Mouse (Mus musculus) kidney, adult 2 months (tissue): Measurements from ENCODE around the gene Hs3st5. TPM values are rescaled to one million over a fixed set of nuclear protein-coding genes. Genes with fewer than 3 reads are reported as not detected.

ENCODE experiments used
- DNase-seq: peaks from one replicate; pipeline ENCODE4 v3.0.0; 2021
- H3K27ac ChIP-seq: fragments of 200-500 bp; 2 replicates; pipeline ENCODE4 v1.5.1; 2012; ENCODE audit warnings: low read depth, low read length, control low read depth, inconsistent platforms; ENCODE audit not compliant: insufficient read depth
- H3K27me3 ChIP-seq: fragments of 200-500 bp; replicated peaks from 2 replicates; pipeline ENCODE4 v1.6.1; 2012; ENCODE audit warnings: mild to moderate bottlenecking, moderate library complexity, low read length, inconsistent platforms; ENCODE audit not compliant: control insufficient read depth, insufficient read depth
- H3K36me3 ChIP-seq: fragments of 200-500 bp; 2 replicates; pipeline ENCODE4 v1.6.1; 2012; ENCODE audit warnings: mild to moderate bottlenecking, moderate library complexity, low read length, inconsistent platforms; ENCODE audit not compliant: control insufficient read depth, insufficient read depth
- H3K4me1 ChIP-seq: fragments of 200-500 bp; 2 replicates; pipeline ENCODE4 v1.6.1; 2011; ENCODE audit warnings: low read length; ENCODE audit not compliant: control insufficient read depth, insufficient read depth
- H3K4me3 ChIP-seq: fragments of 200-500 bp; 2 replicates; pipeline ENCODE4 v1.5.1; 2011; ENCODE audit warnings: mild to moderate bottlenecking, low read depth, low read length, control low read depth; ENCODE audit not compliant: insufficient read depth
- CTCF ChIP-seq: fragments of 200-500 bp; conservative IDR thresholded peaks from 2 replicates; pipeline ENCODE4 v1.5.1; 2011; ENCODE audit warnings: low read depth, mild to moderate bottlenecking, control low read depth, low read length, moderate library complexity, mixed read lengths; ENCODE audit not compliant: insufficient read depth, insufficient read length
- POLR2A ChIP-seq: fragments of 200-500 bp; IDR thresholded peaks from one replicate; pipeline ENCODE4 v1.6.1; 2011; ENCODE audit warnings: low read depth, low read length, control low read depth
- WGBS: fragments of 180-500 bp; shearing (Covaris S2); methylation state at CpG from one replicate; pipeline ENCODE4 v1.1.7; 2018; 5-methylcytosine and 5-hydroxymethylcytosine counted together
- polyA plus RNA-seq: library from polyadenylated mRNA; depleted of rRNA; stranded (reverse); fragments of >200 nt; gene quantifications from 2 replicates; pipeline ENCODE4 v1.2.3, GENCODE M21; 2012

Gene Hs3st5
- polyA plus RNA-seq, 1 experiment, result 0.11 TPM

DNA sequence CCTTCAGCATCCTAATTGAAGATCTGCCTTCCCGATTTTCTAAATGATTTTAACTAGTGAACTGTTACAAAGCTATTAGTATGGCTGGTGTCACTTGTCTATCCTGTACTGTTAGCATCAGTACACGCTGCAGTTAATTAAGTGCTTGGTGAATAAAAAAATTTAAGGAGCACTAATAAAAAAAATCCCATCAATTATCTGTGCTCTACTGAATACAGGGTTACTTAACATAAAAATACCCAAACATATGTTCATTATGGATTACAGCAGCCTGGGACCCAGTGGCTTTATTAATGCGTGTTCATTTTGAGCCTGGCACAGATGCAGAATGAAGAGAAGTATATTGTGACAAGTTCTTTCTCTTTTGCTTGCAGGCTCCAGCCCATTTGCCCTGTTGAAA is 325.6 kb downstream of the Hs3st5 start:
- TF ChIP-seq CTCF (no peak), POLR2A (no peak)
- WGBS, result 71% methylated on average over 3 of the region's 3 CpGs
- H3K27me3 ChIP-seq, result no peaks in the 10 kb centered on the region
- DNase-seq, result no peak
- H3K4me1 ChIP-seq, result no peaks in the 10 kb centered on the region; the same call in 1 of the 2 replicates
- no peak overlapping the region for H3K27ac ChIP-seq
- H3K4me3 ChIP-seq, result no peak overlapping the region
- H3K36me3 ChIP-seq, result no peaks in the 10 kb centered on the region

GRCm38 (mm10) chr10:36834224-36834623 is 327.6 kb downstream of the Hs3st5 start:
- DNase-seq, result peak; percentile 15
- TF ChIP-seq POLR2A, result no peak
- peak; percentile 52 for TF ChIP-seq CTCF
- H3K4me1 ChIP-seq, result no peaks in the 10 kb centered on the region; the same call in 1 of the 2 replicates
- no peaks in the 10 kb centered on the region for H3K27me3 ChIP-seq
- WGBS, result 11% methylated on average over 5 of the region's 5 CpGs
- H3K4me3 ChIP-seq, result no peak overlapping the region
- H3K27ac ChIP-seq, result no peak overlapping the region
- H3K36me3 ChIP-seq, result no peaks in the 10 kb centered on the region

- Histone ChIP-seq H3K36me3 (no peaks in the 10 kb centered on the region), H3K27me3 (no peaks in the 10 kb centered on the region), H3K4me1 (no peaks in the 10 kb centered on the region; the same call in 1 of the 2 replicates), H3K27ac (no peak overlapping the region), H3K4me3 (no peak overlapping the region)
- TF ChIP-seq POLR2A, result no peak
- no peak for TF ChIP-seq CTCF
- DNase-seq, result peak; percentile 56
- WGBS, result 34% methylated on average over 5 of the region's 5 CpGs
Measured at GRCm38 (mm10) chr10:36835836-36836516, 329.4 kb downstream of the Hs3st5 start.

GRCm38 (mm10) chr10:36850231-36850630 is 343.6 kb downstream of the Hs3st5 start:
- TF ChIP-seq POLR2A (no peak), CTCF (no peak)
- Histone ChIP-seq H3K4me1 (no peaks in the 10 kb centered on the region), H3K4me3 (no peak overlapping the region), H3K36me3 (no peaks in the 10 kb centered on the region), H3K27me3 (no peaks in the 10 kb centered on the region), H3K27ac (no peak overlapping the region)
- 87% methylated on average over 3 of the region's 3 CpGs for WGBS
- no peak for DNase-seq

DNA sequence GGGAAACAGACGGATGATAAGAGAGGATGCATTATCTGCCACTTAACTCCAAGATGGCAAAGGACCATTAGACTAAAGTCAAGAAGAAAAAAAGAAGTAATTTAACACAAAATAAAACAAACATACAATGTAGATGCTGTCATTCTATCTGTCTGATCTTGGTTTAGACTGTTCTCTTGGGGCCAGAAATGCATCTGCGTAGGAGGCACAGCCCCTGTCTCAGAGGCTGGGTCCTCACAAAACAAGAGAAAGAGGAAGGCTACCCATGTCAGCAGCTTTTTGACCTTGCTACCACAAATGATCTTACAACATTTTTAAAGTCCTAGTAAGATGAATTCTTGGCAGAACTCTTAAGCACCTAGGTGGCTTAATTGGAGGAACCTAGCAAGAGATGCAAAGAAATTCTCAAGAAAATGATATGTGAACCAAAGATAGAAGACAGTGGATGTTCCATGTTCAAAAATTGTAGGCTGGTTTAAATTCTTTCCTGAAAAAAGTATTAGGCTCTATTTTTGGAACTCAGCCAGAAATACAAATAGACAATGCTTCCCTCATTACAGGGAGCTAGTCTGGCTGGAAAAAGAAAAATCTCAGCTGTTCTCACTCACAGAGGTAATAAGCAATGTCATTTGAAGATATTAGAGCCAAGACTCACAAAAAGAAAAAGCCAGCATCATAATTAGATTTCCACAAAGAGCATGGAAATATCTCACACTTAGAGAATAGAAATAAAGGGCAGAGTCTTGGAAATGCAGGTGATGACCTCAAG is 355.7 kb downstream of the Hs3st5 start:
- Histone ChIP-seq H3K27ac (no peak overlapping the region), H3K4me3 (no peak overlapping the region), H3K27me3 (no peaks in the 10 kb centered on the region), H3K4me1 (no peaks in the 10 kb centered on the region), H3K36me3 (no peaks in the 10 kb centered on the region)
- no peak for TF ChIP-seq POLR2A
- 70% methylated on average over 2 of the region's 2 CpGs for WGBS
- no peak for DNase-seq
